25 mouse cellular contexts compared by ENCODE assay signal in the genomic region with DNA sequence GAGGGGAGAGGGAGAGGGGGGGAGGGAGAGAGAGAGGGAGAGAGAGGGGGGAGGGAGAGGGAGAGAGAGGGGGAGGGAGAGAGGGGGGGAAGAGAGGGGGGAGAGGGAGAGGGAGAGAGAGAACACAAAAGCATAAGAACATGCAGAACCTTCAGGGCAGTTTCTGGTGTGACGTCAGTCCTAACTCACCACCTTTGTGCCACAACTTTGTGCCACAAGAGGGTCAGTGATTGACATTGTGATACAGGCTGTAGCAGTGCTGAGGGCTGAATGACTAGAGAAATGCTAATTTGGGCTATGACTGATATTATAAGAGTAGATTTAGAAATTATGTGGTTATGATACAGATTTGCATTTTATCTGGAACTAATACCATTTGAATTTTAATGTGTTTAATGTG. TPM values are rescaled to one million over a fixed set of nuclear protein-coding genes. Genes with fewer than 3 reads are reported as not detected.
A peak's percentile ranks its signal among the peaks of the same experiment; 100 is the strongest.
DNase-seq lines count a peak whose midpoint lies in the region; ATAC-seq lines count a peak whose summit lies in the region.
"Had no signal": no experiment of that assay in that cellular context is flagged by ENCODE, and none has a peak within 500 bp of the region (broad histone marks: within the 10 kb centered on the region; RNA-seq: fewer than 3 reads in every experiment).

No protein-coding gene starts in this region.

- no peaks in the 10 kb centered on the region for H3K9me3 ChIP-seq in kidney, embryonic 16.5 days (ENCODE audit: low read length)
- H3K9me3 ChIP-seq: embryonic facial prominence, embryonic 12.5 days; embryonic facial prominence, embryonic 15.5 days; heart, embryonic 10.5 days; heart, embryonic 13.5 days had no signal

- no peak overlapping the region for H3K4me2 ChIP-seq in kidney, embryonic 16.5 days (replicated peaks; ENCODE audit: low read depth, low read length)
- H3K4me2 ChIP-seq: embryonic facial prominence, embryonic 12.5 days; embryonic facial prominence, embryonic 15.5 days; heart, embryonic 13.5 days; hindbrain, embryonic 14.5 days had no signal

- no peak for ATAC-seq in CD4-positive, CD25-positive, alpha-beta regulatory T cell, adult 4 months
- no peak for ATAC-seq in kidney, embryonic 16.5 days (ENCODE audit: low FRiP score, low TSS enrichment)
- ATAC-seq: forebrain, embryonic 14.5 days; forebrain, postnatal 0 days; hindbrain, postnatal 0 days had no signal

- no peak overlapping the region for H3K27ac ChIP-seq in kidney, embryonic 16.5 days (ENCODE audit: low read length)
- H3K27ac ChIP-seq: embryonic facial prominence, embryonic 12.5 days; embryonic facial prominence, embryonic 15.5 days; heart, adult 2 months; heart, embryonic 10.5 days; heart, embryonic 13.5 days; hindbrain, embryonic 14.5 days; hindbrain, postnatal 0 days had no signal

- H3K4me3 ChIP-seq in kidney, embryonic 16.5 days (ENCODE audit: low read length): no peak overlapping the region
- H3K4me3 ChIP-seq: embryonic facial prominence, embryonic 12.5 days; embryonic facial prominence, embryonic 15.5 days; heart, adult 2 months; heart, embryonic 10.5 days; heart, embryonic 13.5 days had no signal

- no peak overlapping the region for H3K9ac ChIP-seq in kidney, embryonic 16.5 days (replicated peaks; ENCODE audit: low read length)
- H3K9ac ChIP-seq: embryonic facial prominence, embryonic 12.5 days; embryonic facial prominence, embryonic 15.5 days; forebrain, postnatal 0 days; heart, embryonic 13.5 days; hindbrain, embryonic 14.5 days had no signal

- H3K4me1 ChIP-seq in kidney, embryonic 16.5 days (ENCODE audit: insufficient read depth, low read length): peaks cover 12% of the 10 kb centered on the region

- H3K27me3 ChIP-seq in kidney, embryonic 16.5 days (ENCODE audit: insufficient read depth, low read length): no peaks in the 10 kb centered on the region
- H3K27me3 ChIP-seq: embryonic facial prominence, embryonic 12.5 days; embryonic facial prominence, embryonic 15.5 days; heart, embryonic 13.5 days had no signal

- DNase-seq in CD4-positive, CD25-positive, alpha-beta regulatory T cell, adult 2 months (ENCODE audit: low read depth, low spot score): peak; percentile 48
- peak; percentile 24 for DNase-seq in retina, postnatal 1 day
- no peak for DNase-seq in retina, embryonic 14.5 days (ENCODE audit: low spot score)
- DNase-seq in induced T-regulatory cell, adult 2 months (ENCODE audit: low read depth): peak; percentile 67
- no peak for DNase-seq in gastrocnemius, postnatal 10 days
- DNase-seq in adrenal gland, adult (ENCODE audit: inconsistent age in 2 of 2, low spot score in 1 of 2): no peak
- DNase-seq: adrenal gland, adult 8-10 months; adrenal gland, postnatal 25 days; cerebellum, adult 18-20 months; cerebellum, adult 9-10 months; cerebellum, postnatal 14 days; forebrain, postnatal 0 days; gastrocnemius, postnatal 36 days; heart, adult 2 months; heart, postnatal 14 days; heart, postnatal 4 days had no signal

- peaks cover 12% of the 10 kb centered on the region for H3K36me3 ChIP-seq in kidney, embryonic 16.5 days (ENCODE audit: insufficient read depth, low read length)

- WGBS in kidney, embryonic 16.5 days: 80% methylated on average over 1 of the region's 1 CpGs

RNA-seq across cellular contexts. Expression of a gene that starts 5.0 kb away (rescaled TPM):
- polyA plus RNA-seq in CD4-positive, CD25-positive, alpha-beta regulatory T cell, adult 4 months (2017; shearing (Covaris generic)): 10 to 100 TPM; 33.7 to 34.8 TPM
- polyA plus RNA-seq in kidney, embryonic 16.5 days (2015; fragmentation: Nextera tagmentation; extraction: Ambion mirVana): 13.3 and 17.0 TPM in 2 replicates
- total RNA-seq in gastrocnemius, postnatal 10 days (2021): 10 to 100 TPM; 11.7 to 13.2 TPM

Comparison
In these comparisons a context has a peak if more than half of its experiments do, and no peak if none do; other contexts are left out.
1. DNase-seq: peak in CD4-positive, CD25-positive, alpha-beta regulatory T cell, adult 2 months (single experiment), retina, postnatal 1 day (single experiment) and induced T-regulatory cell, adult 2 months (single experiment); none in retina, embryonic 14.5 days (single experiment), gastrocnemius, postnatal 10 days (single experiment) and adrenal gland, adult (0 of 2).